Mouse (Mus musculus) MEL (cell line): ENCODE results near the gene Gldc.

Experiments used
- CHD2 ChIP-seq: IDR thresholded peaks from 2 replicates; pipeline ENCODE4 v1.6.1; 2011; ENCODE audit warnings: low read length, improper control_type of control experiment
- CTCF ChIP-seq, 3 experiments: IDR thresholded peaks in 2 of 3; conservative IDR thresholded peaks in 1 of 3; 2 replicates each; pipeline ENCODE4 v1.5.1; 2011 to 2012; ENCODE audit warnings: low read length in 3 of 3, low read depth in 2 of 3, mild to moderate bottlenecking in 2 of 3, improper control_type of control experiment in 1 of 3, inconsistent platforms in 1 of 3, mixed read lengths in 1 of 3, moderate library complexity in 1 of 3; ENCODE audit not compliant: control insufficient read depth in 1 of 3, insufficient read depth in 1 of 3, poor library complexity in 1 of 3, severe bottlenecking in 1 of 3
- JUND ChIP-seq: IDR thresholded peaks from 2 replicates; pipeline ENCODE4 v1.6.1; 2011; ENCODE audit warnings: low read depth, mild to moderate bottlenecking, improper control_type of control experiment, low read length
- MYC ChIP-seq: IDR thresholded peaks from 2 replicates; pipeline ENCODE4 v1.6.1; 2011; ENCODE audit warnings: low read depth, mild to moderate bottlenecking, low read length, improper control_type of control experiment, moderate library complexity
- POLR2A ChIP-seq, 2 experiments: IDR thresholded peaks; 2 replicates each; pipeline ENCODE4 v1.6.1; 2011 to 2012; ENCODE audit warnings: low read length in 2 of 2, mild to moderate bottlenecking in 2 of 2, control low read depth in 1 of 2, improper control_type of control experiment in 1 of 2, low read depth in 1 of 2, moderate library complexity in 1 of 2; ENCODE audit not compliant: control insufficient read depth in 1 of 2, insufficient read depth in 1 of 2, poor library complexity in 1 of 2

- no peak for TF ChIP-seq MYC
- no peak for TF ChIP-seq CTCF (IDR thresholded peaks at IDR 0.05 in 2 of 3, conservative IDR thresholded peaks at IDR 0.05 in 1 of 3; ENCODE audit: control insufficient read depth in 1 of 3, insufficient read depth in 1 of 3, low read depth in 2 of 3, low read length in 3 of 3, poor library complexity in 1 of 3, severe bottlenecking in 1 of 3)
- no peak for TF ChIP-seq POLR2A (IDR thresholded peaks at IDR 0.05; ENCODE audit: control insufficient read depth in 1 of 2, insufficient read depth in 1 of 2, low read depth in 1 of 2, low read length in 2 of 2, poor library complexity in 1 of 2)
- TF ChIP-seq JUND = no peak
- no peak for TF ChIP-seq CHD2
Measured at GRCm38 (mm10) chr19:30202177-30202576, 26.9 kb upstream of the Gldc start.
